Mouse (Mus musculus) cerebellum, adult 11-12 months (tissue): ENCODE data around the gene Mgme1.

ENCODE experiments used
- DNase-seq: peaks from one replicate; pipeline ENCODE4 v3.0.0; 2022

Mgme1 gene

DNA sequence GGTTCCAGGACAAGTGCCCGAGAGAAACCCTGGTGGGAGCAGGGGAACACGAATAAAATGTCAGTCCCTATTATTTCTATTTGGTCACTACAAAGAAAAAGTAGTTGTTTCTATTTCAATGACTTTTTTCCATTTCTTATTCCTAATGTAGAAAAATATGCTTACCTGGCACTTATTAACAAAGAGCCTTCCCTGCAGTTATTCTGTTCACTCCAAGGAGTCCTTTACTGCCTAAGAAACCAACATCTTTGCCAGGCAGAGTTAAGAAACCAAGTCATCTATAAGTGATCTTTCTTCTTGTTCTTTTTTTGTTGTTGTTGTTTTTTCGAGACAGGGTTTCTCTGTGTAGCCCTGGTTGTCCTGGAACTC is 5.4 kb upstream of the Mgme1 start:
- no peak for DNase-seq

DNA sequence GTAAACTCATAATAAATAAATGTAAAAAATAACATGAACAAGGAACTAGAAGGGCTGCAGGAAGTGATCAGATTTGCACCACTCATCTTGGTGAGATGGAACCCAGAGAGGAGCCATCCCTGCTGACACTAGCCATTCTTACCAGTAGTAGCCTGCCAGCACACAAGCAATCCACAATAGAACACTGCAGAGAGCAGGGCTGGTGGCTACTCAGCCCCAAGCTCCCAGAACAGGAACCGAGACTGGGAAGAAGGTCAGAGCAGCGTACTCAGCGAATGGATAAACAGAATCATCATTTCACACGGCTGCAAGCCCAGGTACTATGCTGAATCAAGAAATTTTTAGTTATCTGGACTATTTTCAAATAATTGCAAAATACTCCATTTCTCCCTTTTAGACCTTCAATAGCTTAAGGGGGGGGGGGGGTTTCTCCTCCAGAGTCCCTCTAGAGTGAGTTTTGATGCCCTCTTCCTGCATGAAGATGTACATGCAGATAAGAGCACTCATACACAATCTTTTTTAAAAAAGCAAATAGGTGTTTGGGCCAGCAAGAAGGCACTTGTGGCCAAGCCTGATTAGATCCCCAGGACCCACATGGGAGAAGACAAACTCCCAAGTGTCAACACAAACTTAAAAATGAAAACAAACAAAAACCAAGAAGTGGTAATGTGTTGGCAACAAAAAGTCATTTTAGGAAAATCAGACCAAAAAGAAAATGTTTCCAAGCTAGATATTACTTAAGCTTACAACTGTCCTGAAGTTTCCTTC is 4.4 kb upstream of the Mgme1 start:
- no peak for DNase-seq

GRCm38 (mm10) chr2:144267004-144267730 is 3.3 kb upstream of the Mgme1 start:
- no peak for DNase-seq

GRCm38 (mm10) chr2:144267731-144268015 is 2.8 kb upstream of the Mgme1 start:
- DNase-seq, result no peak

- no peak for DNase-seq
Measured at GRCm38 (mm10) chr2:144268446-144269305, 1.8 kb upstream of the Mgme1 start.

DNA sequence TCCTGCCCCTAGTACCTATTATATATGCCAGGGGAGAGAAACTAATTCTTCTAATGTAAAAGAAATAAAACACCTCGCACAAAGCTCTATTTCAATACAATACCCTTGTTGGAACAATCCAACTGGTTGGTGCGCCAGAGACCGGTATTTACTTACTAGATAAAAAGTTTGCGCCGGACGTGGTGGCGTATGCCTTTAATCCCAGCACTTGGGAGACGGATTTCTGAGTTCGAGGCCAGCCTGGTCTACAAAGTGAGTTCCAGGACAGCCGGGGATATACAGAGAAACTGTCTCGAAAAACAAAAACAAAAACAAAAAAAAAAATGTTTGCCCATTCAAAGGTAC is 1.2 kb upstream of the Mgme1 start:
- no peak for DNase-seq

DNA sequence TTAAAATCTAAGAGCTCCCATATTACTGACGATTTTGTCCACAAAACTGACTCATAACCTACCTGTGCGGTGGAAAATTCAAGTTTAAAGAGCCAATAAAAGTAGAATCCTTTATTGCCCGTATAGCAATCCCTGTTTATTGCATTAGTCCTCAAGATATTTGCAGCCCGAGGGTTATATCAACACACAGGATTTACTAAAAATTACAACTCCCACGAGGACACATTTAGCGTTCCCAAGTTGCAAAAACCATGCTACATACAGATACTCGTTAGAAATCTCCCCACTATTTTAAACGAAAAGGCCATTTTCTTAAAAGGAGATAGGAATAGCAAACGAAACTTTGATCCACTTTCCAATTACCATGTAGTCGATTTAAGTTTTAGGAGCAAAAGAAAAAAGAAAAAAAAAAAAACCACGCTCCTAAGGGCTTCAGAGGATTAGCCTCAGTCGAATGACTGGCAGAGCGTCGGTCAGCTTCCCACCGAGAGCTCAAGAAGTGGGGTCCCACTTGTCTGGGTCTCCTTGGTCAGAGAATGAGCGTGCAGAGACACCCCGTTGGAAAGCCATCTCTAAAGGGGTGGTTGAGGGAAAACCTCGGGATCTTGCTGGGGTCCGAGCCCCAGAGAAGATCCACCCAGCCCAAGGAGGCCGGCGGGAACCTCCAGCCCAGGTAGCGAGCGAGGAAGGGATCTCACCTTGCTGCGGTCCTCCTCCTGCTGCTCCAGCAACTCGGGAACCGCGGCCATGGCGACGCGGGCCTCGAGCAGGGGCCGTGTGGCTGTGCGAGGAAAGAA is 586 bp upstream of the Mgme1 start:
- no peak for DNase-seq

DNA sequence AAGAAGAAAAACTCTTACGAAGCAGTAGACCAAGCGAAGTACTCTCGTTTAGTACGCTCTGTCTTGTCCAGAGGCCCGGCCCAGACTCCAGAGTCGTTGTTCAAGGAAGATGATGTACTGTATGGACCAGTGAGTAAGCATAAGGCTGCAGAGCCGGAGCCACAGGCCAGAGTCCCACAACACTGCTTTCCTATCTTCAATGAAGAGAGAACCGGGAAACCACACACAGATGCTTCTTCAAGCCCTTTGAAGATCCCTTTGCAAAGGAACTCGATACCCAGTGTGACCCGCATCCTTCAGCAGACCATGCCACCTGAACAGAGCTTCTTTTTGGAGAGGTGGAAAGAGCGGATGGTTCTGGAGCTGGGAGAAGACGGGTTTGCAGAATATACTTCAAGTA is 1.6 kb downstream of the Mgme1 start:
- DNase-seq, result no peak

- DNase-seq, result no peak
Measured at GRCm38 (mm10) chr2:144274741-144275140, 4.3 kb downstream of the Mgme1 start.

DNA sequence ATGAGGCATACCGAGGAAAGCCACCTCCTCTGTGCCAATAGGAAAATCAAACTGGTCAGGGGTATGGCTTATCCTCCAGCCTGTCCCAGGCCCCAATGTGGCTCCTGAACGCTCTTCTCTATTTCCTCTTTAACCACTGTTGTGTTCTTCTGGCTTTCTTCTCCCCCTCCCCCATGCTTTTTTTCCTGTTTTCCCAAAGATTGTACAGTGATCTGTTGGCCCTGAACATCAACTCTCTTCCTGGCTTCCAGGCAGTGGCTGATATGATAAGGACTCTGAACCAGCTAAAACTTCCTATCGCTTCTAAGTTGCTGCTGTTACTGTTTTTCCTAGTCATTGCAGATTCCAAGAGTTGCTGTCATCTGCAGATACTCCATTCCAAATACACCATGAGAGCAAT is 6.4 kb downstream of the Mgme1 start:
- no peak for DNase-seq

DNA sequence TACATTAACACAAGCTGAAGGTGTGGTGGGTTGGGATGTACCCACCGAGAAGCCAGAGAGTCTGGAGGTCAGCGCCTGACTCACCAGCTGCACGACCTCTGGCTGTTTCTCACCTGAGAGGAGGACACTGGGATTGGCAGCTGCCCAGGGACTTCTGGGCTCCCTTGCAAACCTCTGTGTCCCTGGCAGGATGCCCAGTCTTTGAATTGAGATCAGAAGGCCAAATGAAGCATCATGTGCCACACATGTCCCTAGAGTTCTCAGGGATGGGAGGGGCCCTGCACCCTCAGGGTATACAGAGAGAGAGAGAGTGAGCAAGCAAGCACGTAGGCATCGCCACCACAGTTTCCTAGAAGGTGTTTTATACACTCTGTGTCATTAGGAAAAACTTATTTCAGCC is 9.3 kb downstream of the Mgme1 start:
- peak; percentile 15 for DNase-seq

DNA sequence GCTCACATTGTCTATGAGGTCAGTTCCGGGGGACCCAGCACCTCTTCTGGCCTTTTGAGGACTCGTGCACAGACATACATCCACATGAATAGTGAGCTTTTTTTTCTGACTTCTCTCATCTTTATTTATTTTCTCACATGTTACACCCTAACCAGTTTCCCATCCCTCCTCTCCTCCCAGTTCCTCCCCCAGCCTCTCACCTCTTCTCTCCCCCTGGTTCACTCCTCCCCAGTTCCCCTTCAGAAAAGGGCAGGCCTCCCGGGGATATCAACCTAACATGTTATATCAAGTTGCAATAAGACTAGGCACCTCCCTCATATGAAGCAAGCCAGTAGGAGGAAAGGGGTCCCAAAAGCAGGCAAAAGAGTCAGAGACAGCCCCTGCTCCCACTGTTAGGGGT is 10.1 kb downstream of the Mgme1 start:
- DNase-seq, result no peak

DNA sequence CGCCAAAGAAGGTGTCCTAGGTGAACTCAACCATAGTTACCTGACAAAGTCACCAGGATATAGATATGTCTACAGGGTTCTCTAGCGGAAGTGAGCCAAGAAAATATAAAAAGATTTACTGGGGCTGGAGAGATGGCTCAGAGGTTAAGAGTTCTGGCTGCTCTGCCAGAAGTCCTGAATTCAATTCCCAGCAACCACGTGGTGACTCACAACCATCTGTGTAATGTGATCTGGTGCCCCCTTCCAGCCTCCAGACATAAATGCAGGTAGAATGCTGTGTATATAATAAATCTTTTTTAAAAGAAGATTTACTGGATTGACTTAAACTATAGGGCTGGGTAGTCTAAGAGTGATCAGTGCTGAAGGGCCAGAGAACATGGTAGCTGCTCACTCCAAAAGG is 11.0 kb downstream of the Mgme1 start:
- DNase-seq, result no peak

GRCm38 (mm10) chr2:144290321-144290720 is 19.9 kb downstream of the Mgme1 start:
- DNase-seq, result no peak

- no peak for DNase-seq
Measured at GRCm38 (mm10) chr2:144291600-144292305, 21.3 kb downstream of the Mgme1 start.

DNA sequence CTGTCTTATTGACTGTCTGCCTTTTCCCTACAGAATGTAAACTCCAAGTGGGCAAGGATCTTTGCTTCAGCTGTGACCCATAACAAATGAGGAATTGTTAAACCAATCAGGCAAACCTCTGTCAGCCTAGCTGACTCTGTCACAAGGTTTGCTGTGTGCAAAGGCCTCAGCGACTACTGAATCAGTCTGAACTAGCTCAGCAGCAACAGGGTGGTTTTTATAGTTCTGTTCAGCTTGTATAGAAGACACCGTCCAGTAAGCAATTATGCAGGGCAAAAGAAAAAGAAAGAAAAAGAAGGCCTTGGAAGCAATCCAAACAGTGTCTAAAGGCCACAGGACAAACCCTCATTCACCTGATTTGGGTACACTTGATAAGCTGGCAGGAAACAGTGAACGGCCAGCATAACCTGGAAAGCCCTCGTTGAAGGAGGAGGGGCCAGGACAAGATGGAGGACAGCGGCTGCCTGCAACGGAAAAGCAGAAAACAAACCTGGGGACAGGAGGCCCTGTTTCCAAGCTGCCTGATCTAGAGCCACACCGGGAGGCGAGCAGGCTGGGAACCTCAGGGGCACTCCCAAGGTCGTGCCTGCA is 24.8 kb downstream of the Mgme1 start:
- no peak for DNase-seq

GRCm38 (mm10) chr2:144299749-144300669 is 29.5 kb downstream of the Mgme1 start:
- no peak for DNase-seq

DNA sequence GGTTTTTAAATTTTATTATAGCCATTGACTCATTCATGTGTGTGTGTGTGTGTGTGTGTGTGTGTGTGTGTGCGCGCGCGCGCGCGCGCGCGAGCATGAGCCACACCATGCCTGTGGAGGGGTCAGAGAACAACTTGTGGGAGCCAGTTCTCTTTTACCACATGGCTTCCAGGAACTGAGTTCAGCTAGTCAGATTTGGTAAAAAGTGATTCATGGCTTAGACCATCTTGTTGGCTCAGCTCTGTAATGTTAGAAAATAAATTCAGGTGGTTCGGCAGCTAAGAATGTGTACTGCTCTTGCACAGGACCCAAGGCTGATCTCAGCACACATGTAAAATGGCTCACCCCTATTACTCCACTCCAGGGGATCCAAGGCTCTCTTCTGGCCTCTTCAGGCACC is 30.6 kb downstream of the Mgme1 start:
- DNase-seq, result no peak

DNA sequence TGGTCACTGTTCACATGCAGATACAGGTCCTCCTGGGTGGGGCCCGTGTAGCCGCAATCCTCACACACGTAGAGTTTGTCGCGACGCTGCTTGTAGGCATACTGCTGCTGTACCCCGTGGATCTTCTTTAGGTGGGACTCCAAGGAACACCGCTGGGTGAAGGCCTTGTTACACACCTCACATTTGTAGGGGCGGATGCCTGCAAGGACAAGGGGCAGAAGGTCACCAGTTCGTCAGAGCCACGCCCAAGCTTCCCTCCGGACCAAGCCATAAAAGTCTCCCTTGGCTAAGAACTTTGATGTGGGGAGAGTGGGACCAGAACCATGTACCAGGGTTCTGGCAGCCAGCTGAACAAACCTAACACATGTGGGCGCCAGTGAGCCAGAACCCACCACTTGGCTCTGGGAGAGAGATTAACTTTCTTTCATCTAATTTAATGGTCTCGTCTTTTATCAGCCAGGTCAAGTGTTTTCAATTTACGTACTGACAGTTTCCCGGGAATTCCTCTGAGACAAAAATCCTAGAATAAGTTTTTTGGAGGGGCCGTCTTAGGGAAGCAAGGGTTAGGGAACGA is 35.3 kb downstream of the Mgme1 start:
- DNase-seq, result no peak

DNA sequence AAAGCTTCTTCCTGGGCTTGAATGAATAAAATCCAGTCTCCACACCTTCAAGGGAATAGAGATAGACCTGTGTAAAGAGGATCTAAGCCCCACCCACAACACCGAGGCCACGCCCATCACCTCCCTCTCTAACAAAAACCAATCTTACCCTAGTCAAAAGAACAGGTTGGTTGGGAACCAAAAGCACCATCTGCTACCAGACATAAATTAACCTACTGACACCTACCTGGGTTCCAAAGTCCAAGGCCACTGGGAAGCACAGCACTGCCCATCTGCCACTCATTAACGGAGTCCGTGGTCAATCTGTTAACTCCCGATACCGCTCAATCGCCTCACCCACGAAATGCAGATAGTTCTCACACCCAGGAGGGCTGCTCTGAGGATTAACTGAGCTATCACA is 38.1 kb downstream of the Mgme1 start:
- DNase-seq, result peak; percentile 80

DNA sequence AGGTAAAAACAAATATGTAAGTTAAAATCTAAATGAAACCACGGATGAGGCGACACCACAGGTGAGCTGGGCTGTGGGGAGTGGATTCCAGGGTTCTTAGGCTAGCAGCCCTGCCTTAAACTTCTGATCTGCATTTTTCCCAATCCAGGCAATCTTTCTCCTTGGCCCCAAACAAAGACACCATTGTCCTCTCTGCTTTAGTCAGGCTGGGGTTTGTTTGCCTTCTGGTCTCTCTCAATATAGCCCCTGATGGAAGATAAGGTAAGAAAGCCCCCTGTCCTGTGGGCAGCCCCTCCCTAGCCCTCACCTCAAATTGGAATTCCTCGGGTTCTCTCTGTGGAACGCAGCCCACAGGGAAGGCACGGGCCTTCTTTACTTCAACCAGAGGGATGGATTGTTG is 39.8 kb downstream of the Mgme1 start:
- no peak for DNase-seq
